ENCODE assay signal across 10 mouse cellular contexts in genomic region chr14:100350021-100350790, GRCm38 (mm10).
"Had no signal": no experiment of that assay in that cellular context is flagged by ENCODE, and none has a peak within 500 bp of the region (broad histone marks: within the 10 kb centered on the region; RNA-seq: fewer than 3 reads in every experiment).

No protein-coding gene starts in this region.

- DNase-seq: lung, adult 18-20 months; lung, embryonic 14.5 days; lung, postnatal 10 days; lung, postnatal 4 days; midbrain, embryonic 14.5 days; right cerebral cortex, postnatal 14 days; thymus, adult 2 months; thymus, postnatal 25 days; thymus, postnatal 4 days had no signal

- ATAC-seq: midbrain, embryonic 16.5 days had no signal
